Mouse (Mus musculus) layer of hippocampus, adult 2 months (tissue): ENCODE results near the gene Grk3. TPM values are rescaled to one million over a fixed set of nuclear protein-coding genes. Genes with fewer than 3 reads are reported as not detected.

Experiments used
- DNase-seq, 2 experiments: peaks; one replicate each; pipeline ENCODE4 v3.0.0; 2022; ENCODE audit warnings: low spot score in 2 of 2
- H3K27ac ChIP-seq: fragments of 200-600 bp; 2 replicates; pipeline ENCODE4 v1.8.1; 2022
- H3K4me3 ChIP-seq: fragments of 200-600 bp; 2 replicates; pipeline ENCODE4 v1.8.1; 2022; ENCODE audit warnings: mild to moderate bottlenecking
- CTCF ChIP-seq: fragments of 200-600 bp; conservative IDR thresholded peaks from 2 replicates; pipeline ENCODE4 v1.8.1; 2022; ENCODE audit warnings: antibody characterized with exemption, mild to moderate bottlenecking, moderate library complexity
- total RNA-seq, 2 experiments: library from RNA; stranded (reverse); gene quantifications; 2 replicates each; pipeline ENCODE4 v1.2.3; 2021

Grk3 gene
- total RNA-seq, 2 experiments from 2014 or later = 80.3 to 84.6 TPM

DNA sequence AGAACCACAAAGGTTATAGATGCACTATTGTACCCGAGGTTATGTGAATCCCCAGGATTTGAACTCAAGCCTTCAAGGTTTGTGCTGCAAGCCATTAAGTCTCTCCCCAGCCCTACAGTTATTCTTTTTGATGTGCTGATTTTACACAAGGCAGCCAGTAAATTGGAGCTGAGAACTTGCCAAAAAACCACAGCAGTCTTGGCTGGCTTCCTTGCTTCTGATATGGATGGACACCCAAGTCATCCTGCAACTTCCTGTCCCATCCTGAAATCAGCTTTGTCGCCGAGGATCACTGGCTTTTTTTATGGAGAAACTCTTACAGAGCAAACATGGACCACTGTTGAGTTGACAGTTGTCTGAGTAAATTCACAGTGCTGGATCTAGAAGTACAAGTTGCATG lies 14.5 kb upstream of the Grk3 start:
- DNase-seq = no peak
- TF ChIP-seq CTCF = no peak
- H3K27ac ChIP-seq = no peak overlapping the region
- H3K4me3 ChIP-seq = no peak overlapping the region

DNA sequence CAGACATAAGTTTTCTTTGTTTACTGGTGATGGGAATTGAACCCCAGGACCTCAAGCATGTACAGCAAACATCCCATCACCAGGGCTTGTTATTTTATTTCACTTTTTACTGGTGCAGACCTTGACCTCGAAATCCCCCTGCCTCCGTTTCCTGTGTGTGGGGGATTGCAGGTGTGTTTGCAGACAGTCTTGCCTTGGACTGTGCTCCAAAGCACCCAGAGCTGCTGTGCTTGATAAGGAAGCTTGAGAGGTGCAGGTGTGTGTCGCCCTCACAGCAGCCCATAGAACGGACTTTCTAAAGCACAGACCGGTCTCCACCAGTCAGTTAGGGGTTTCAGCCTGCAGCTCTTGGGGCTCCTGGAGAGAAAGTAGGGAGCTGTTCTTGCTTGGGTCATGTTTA lies 11.1 kb upstream of the Grk3 start:
- no peak overlapping the region for H3K4me3 ChIP-seq
- no peak for TF ChIP-seq CTCF
- H3K27ac ChIP-seq = no peak overlapping the region
- DNase-seq = no peak

DNA sequence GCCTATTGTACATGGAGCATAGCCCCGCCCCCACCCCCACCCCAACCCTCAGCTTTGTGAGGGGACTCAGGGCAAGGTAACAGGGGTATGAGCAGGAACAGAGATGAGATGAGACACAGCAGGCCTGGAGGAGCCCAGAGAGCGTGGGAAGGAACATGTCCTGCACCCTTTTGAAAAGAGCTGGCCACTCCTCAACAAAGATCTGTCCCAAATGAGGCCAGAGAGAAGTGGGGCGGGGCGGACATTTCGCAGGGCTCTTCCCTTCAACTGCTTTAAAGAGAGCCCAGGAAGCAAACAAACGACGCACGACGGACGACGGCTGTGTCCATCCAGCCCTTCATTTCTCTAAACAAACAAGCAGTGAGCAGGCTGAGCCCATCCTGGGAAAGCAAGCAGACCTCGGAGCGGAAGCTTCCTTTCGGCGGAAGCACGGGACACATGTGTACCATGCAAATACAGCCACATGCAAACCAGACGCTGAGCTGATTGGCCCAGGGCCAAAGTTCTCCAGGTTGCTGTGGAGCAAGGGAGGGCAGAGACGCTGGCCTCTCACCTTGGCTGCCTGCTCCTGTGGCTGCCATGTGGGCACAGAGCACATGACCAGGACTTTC lies 8.7 kb upstream of the Grk3 start:
- DNase-seq = no peak
- Histone ChIP-seq H3K4me3 (no peak overlapping the region), H3K27ac (peak overlapping the region; percentile 48; the same call in 1 of the 2 replicates)
- TF ChIP-seq CTCF = no peak

DNA sequence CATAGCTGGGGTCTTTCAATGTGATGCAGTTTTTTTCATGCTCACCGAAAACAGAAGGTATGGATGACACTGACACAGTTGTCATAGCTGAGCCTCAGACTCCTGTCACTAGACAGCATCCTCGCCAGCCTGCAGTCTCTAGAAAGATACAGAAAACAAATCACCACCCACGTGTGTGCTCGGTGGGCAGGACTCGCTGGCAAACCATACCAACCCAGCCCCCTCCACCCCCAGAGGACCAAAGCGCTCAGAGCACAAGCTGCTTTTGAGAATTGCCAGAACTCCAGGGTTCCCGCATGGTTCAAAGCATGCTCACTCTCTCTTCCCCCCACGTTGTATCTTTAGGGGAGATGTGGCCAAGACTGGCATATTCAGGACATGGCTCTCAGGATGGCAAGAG lies 2.6 kb upstream of the Grk3 start:
- H3K27ac ChIP-seq = peak overlapping the region; percentile 75
- H3K4me3 ChIP-seq = no peak overlapping the region
- DNase-seq = peak; percentile 80 to 84
- TF ChIP-seq CTCF = no peak

DNA sequence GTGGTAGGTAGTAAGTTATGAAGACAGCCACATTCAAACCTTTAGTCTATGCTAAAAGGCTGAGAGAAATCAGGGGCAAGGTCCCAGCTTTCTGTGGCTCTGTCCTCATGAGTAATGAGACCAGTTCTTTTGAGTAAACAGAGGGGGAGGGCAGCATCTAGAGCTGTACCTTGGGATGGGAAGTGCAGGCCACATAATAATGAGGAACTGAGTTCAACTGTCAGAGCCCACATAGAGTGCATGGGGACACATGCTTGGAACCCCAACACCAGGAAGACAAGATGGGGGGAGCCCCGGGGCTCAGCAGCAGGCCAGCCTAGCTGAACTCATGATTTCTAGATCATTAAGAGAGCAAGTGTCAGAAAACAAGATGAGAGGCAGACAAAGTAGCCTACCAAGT lies 1.4 kb upstream of the Grk3 start:
- H3K4me3 ChIP-seq = no peak overlapping the region
- no peak for TF ChIP-seq CTCF

DNA sequence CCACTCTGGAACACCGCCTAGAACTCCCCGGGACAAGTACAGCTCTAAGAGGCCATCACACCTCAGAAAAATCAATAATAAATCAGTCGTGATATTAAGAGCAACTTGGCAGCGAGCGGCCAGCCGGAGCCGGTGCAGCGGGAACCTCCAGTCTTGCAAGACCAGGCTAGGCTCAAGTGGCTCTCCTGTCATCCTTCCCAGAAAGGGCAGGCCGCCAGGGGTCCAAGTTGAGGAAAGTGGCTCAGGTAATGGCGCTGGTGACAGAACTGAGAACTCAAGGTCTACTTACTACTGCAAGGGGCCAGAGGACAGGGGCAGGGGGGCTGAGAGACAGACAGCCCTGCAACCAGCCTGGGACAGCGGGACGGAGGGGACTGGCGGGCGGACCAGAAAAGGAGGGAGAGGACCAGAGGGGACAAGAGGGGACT lies 769 bp downstream of the Grk3 start:
- DNase-seq = no peak
- Histone ChIP-seq H3K27ac (peak overlapping the region; percentile 94), H3K4me3 (peak overlapping the region; percentile 80)
- TF ChIP-seq CTCF = no peak

More for the DNA sequence above, 1.4 kb upstream of the Grk3 start:
- DNase-seq = no peak
- H3K27ac ChIP-seq = no peak overlapping the region

DNA sequence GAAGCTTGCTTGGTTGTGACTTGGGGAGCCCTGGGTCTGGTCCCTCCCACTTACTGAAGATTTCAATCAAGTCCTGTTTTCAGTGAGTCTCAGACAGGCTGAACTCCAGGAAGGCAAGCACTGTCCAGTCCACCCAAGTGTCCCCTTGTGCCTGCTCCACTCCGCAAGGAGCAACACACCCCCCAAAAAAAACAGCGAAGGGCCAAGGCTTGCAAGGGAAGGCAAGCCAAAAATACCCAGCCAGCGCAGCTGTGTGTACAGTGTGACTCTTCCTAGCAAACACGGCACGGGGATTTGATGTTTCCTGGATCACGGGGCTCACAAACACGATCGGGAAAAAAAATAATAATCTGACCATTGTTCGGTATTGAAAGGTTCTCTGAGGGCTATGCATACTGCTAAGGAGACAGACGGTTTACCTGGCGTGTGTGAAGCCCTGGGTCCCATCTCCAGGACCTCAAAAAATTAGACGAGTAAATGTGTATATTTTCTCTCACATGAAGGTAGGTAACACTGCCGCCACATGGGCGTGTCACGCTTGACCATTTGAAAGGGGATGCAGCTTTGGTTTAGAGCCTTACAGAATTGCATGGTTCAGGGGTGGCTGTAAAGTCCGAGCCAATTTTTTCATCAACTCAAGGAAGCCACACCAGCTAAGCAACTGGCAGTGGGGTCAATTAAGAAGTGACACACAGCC lies 1.3 kb downstream of the Grk3 start:
- TF ChIP-seq CTCF = no peak; the same call in none of the 2 replicates
- H3K27ac ChIP-seq = peak overlapping the region; percentile 94
- H3K4me3 ChIP-seq = peak overlapping the region; percentile 80
- no peak for DNase-seq

DNA sequence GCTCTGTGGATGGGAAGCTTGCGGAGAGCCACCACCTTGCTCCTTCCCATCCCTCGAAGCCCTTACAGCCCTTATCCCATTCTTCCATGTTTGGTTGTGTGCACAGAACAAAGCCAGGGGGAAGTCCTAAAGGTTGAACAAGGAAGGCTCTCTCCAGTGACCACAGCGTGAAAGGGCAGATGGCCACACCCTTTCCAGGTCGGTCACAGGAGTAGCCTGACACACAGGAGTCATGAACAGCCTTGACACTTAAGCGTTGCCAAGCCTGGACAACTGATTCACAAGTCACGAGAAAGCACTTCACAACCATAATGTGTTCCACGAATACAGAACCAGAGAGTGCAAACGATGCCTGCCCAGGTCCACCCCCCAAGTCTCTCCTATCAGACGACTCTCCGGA lies 3.7 kb downstream of the Grk3 start:
- peak overlapping the region; percentile 51; the same call in 1 of the 2 replicates for H3K27ac ChIP-seq
- no peak for DNase-seq
- no peak for TF ChIP-seq CTCF
- H3K4me3 ChIP-seq = no peak overlapping the region

DNA sequence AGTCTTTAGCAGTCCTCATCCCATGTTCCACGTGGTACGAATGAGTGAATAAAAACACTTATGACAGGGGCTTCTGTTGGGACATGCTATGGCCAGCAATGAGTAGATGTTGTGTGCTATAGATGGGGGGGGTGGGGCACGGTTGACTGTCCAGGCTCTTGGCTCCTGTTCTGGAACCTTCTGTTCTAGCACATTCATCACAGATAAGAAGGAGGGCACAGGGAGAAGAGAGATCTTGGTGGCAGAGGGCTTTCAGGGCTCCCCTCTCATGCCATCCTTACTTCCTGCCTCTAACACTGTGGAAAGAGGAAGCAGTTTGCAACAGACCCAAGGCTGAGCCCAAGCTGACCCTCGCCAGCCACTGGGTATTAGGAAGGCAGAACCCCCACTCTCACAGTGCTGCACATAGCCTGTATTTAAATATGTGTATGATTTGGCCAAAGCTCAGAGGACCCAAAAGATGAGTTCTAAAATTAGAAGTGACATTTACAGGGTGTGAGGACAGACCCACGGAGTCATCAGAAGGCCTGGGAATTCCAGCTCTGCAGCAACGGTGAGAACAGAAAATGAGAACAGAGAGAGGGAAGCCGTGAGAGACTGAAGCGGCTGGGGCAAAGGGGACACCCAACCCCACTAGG lies 6.3 kb downstream of the Grk3 start:
- Histone ChIP-seq H3K27ac (peak overlapping the region; percentile 36; the same call in 1 of the 2 replicates), H3K4me3 (no peak overlapping the region)
- no peak for TF ChIP-seq CTCF
- DNase-seq = no peak

DNA sequence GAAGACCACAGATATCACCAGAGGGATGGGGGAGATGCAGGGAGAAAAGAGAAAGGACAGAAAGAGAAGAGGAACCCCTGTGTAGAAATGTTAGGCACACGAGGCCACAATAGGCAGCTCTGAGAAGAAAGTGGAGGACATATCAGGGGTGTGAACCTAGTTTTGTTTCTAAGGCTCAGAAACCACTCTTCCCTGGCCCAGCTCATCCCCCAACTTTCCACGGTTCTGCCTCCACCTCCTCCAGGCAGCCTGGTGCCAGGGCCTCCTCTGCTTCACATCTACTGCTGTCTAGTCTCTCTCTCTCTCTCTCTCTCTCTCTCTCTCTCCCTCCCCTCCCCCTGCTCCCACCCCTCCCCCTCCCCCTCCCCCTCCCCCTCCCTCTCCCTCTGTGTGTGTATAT lies 7.1 kb downstream of the Grk3 start:
- TF ChIP-seq CTCF = no peak
- H3K4me3 ChIP-seq = no peak overlapping the region
- DNase-seq = no peak
- H3K27ac ChIP-seq = no peak overlapping the region

DNA sequence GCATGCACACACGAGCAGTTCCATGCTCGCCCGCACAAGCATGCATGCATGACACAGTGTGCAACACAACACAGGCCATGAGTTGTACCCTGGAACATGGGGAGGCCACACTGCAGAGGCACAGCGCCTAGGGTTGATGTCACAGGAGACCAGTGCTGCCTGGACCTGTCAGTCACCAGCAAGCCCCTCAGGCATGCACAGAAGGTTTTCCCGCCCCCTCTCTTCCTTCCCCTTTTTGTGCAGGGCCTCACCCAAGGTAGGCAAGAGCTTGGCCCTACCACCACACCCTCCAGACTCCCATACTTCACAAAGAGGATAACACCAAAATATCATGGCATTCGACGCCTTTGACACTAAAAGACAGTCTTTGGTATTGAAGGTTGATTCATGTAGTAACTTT lies 8.6 kb downstream of the Grk3 start:
- Histone ChIP-seq H3K4me3 (no peak overlapping the region), H3K27ac (no peak overlapping the region)
- no peak for TF ChIP-seq CTCF
- DNase-seq = no peak

DNA sequence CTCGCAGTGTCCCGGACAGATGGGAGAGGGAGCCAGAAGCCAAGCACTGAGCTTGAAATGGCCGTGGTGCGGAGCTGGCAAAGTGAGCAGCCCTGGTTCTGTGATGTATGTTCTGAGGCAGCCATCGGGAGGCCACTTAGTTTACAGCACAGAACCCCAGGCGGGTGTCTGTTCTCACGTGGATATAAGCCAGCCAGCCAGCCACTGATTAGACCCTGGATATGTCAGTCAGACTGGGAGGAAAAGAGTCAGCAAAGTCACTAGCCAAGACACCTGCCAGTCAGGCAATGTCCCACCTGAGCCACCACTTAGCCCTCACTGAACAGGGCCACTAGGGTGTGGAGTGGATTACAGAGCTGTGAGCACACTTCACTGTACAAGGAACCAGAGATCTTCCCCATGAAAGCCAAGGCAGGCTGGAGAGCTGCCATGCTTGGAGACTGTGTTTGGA lies 9.6 kb downstream of the Grk3 start:
- no peak for DNase-seq
- H3K27ac ChIP-seq = no peak overlapping the region
- no peak for TF ChIP-seq CTCF
- H3K4me3 ChIP-seq = no peak overlapping the region

DNA sequence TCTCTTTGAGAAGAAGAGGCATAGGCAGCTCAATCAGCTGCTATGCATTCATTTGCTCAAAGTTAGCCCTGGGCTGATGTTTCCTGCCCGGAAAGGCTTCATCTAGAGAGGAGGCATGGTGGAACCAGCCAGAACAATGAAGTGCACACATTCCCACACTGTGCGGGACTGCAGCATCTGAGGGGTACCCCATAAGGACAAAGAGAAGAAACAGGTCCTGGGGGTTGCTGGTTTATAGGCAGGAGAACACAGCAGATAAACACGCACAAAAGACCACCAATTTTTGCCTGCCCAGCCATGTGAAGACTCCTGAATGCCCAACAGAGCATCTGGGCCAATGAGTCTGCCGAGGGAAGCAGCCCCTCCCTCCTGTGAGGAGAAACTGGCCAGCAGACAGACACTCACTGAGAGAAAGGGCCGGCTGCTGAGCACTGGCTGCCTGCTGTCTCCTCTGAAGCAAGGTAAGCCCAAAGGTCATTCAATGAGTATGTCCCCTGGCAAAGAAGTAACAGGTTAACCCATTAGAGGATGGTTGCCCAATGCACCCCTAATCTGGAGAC lies 12.7 kb downstream of the Grk3 start:
- H3K4me3 ChIP-seq = no peak overlapping the region
- no peak for TF ChIP-seq CTCF
- H3K27ac ChIP-seq = peak overlapping the region; percentile 15; the same call in 1 of the 2 replicates
- DNase-seq = no peak

DNA sequence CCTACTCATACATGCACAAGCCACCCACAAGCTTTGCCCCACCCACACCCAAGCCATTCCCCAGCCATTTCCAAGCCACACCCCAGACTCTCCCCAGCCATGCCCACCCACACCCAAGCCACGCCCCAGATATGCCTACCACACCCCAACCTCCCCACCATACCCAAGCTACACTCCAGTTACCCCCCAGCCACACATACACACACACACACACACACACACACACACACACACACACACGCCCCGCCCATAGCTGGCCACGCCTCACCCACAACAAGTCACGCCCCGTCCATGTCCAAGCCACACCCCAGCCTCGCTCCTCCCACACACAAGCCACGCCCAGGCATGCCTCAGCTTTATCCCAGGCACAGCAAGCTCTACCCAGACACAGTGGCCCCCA lies 16.4 kb downstream of the Grk3 start:
- Histone ChIP-seq H3K4me3 (no peak overlapping the region), H3K27ac (no peak overlapping the region)
- no peak for TF ChIP-seq CTCF
- DNase-seq = no peak
